Mouse (Mus musculus) embryonic facial prominence, embryonic 11.5 days (tissue): ENCODE measurements at regions not wholly inside any gene's neighbourhood (a gene's known extent, or its start where the extent isn't known, plus 50 kb on each side); places are given as distances from the start of the nearest gene placed in this dataset.

Experiments used
- ATAC-seq: fragments of 200-750 bp; cut with Nextera tagmentation; replicated peaks from 2 replicates; pipeline ENCODE4 v1.8.0; 2017; ENCODE audit warnings: low read depth; ENCODE audit not compliant: insufficient number of reproducible peaks, low FRiP score, low TSS enrichment
- DNase-seq: peaks from one replicate; pipeline ENCODE4 v3.0.0-alpha.2; 2015; ENCODE audit warnings: low spot score
- H3K27ac ChIP-seq: fragments of 300-500 bp; sonication (generic); replicated peaks from 2 replicates; pipeline ENCODE4 v1.5.1; 2014; ENCODE audit warnings: mild to moderate bottlenecking, low read depth, low read length, control low read depth
- H3K27me3 ChIP-seq: fragments of 300-500 bp; sonication (generic); 2 replicates; pipeline ENCODE4 v1.6.1; 2014; ENCODE audit warnings: mild to moderate bottlenecking, low read length, moderate library complexity, mixed read lengths; ENCODE audit not compliant: control insufficient read depth, insufficient read depth
- H3K36me3 ChIP-seq: fragments of 300-500 bp; sonication (generic); replicated peaks from 2 replicates; pipeline ENCODE4 v1.6.1; 2014; ENCODE audit warnings: low read depth, mild to moderate bottlenecking, low read length, moderate library complexity, mixed read lengths; ENCODE audit not compliant: control insufficient read depth, insufficient read depth
- H3K4me1 ChIP-seq: fragments of 300-500 bp; sonication (generic); 2 replicates; pipeline ENCODE4 v1.6.1; 2014; ENCODE audit warnings: low read length, mixed read lengths; ENCODE audit not compliant: control insufficient read depth, insufficient read depth
- H3K4me2 ChIP-seq: fragments of 300-500 bp; sonication (generic); 2 replicates; pipeline ENCODE4 v1.6.1; 2014; ENCODE audit warnings: low read depth, mild to moderate bottlenecking, control low read depth, low read length, moderate library complexity
- H3K4me3 ChIP-seq: fragments of 300-500 bp; sonication (generic); 2 replicates; pipeline ENCODE4 v1.5.1; 2014; ENCODE audit warnings: low read depth, low read length, control low read depth
- H3K9ac ChIP-seq: fragments of 300-500 bp; sonication (generic); replicated peaks from 2 replicates; pipeline ENCODE4 v1.6.1; 2014; ENCODE audit warnings: mild to moderate bottlenecking, control low read depth, low read length
- H3K9me3 ChIP-seq: fragments of 300-500 bp; sonication (generic); replicated peaks from 2 replicates; pipeline ENCODE4 v1.6.1; 2016; ENCODE audit warnings: mild to moderate bottlenecking, low read length, inconsistent platforms, mixed read lengths; ENCODE audit not compliant: control insufficient read depth
- WGBS: fragments of 180-500 bp; shearing (Covaris S2); extraction: QIAGEN DNeasy Blood & Tissue Kit; methylation state at CpG from one replicate; pipeline ENCODE4 v1.1.7; 2014; 5-methylcytosine and 5-hydroxymethylcytosine counted together

DNA sequence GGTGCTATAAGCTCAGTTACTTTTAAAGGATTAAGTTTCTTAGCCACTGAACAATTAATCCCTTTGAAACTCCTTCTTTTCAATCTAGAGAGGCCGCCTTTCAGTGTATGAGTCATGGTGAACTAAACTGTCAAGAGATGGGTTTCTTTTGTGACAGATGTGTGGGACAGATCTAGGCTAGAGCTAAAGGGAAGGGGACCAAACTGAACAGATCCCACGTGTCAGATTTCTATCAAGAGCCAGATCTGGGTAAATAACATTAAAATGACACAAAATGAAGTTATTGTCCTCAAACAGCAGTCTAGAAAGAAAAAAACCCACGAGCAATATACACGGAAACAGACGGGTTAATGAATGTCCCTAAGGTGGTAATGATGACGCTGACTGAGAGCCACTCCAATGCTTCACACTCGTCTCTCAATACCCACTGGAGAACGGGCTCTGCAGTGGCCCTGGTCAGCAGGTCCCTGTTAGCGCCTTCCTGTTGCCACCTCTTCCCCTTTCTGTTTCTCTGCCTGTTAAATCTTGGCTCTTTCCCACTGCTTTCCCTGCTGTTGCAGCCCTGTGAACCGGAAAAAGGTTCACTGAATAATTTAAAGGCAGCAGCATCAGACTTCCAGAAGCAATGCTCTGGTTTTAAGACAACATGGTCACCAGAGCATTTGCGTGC lies 52.7 kb upstream of the Rab3gap2 start:
- Histone ChIP-seq H3K36me3 (no peaks in the 10 kb centered on the region), H3K4me2 (no peak overlapping the region), H3K9me3 (no peaks in the 10 kb centered on the region), H3K27ac (no peak overlapping the region), H3K4me1 (no peaks in the 10 kb centered on the region), H3K9ac (no peak overlapping the region), H3K4me3 (no peak overlapping the region), H3K27me3 (no peaks in the 10 kb centered on the region)
- DNase-seq, result no peak
- no peak for ATAC-seq
- WGBS, result 66% methylated on average over 11 of the region's 11 CpGs

DNA sequence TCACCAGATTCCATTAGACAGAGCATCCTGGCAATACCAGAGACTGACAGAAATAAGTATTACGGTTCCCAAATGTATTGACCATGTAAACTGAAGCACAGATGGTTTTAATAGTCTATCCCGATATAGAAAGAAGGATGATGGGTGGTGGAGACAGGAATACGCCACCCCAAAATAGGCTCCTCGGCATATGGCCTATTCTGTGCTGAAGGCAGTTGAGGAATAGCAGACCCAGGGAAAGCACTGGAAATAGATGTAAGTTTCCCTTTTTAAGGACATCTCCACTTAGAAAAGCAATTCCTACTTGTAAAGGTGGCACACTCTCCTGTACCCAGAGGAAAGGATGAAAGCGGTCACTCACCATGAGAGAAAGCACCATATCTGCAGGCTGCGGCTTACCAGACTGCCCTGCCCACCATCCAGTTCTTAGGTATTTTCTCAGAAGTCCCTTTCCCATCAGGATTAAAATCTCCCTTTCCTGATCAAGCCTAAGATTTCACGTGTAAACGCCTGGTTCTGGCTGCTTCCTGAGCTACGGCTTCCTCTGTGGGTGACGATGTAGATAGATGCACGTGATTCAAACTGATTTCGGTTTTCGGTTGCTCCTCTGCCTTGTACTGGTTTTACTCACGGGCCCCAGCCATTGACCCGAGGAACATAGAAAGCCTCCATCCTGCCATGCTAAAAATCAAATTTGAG lies 53.3 kb upstream of the Rab3gap2 start:
- Histone ChIP-seq H3K36me3 (no peaks in the 10 kb centered on the region), H3K27me3 (no peaks in the 10 kb centered on the region), H3K4me2 (no peak overlapping the region), H3K9ac (no peak overlapping the region), H3K9me3 (no peaks in the 10 kb centered on the region), H3K27ac (no peak overlapping the region), H3K4me3 (no peak overlapping the region), H3K4me1 (no peaks in the 10 kb centered on the region)
- DNase-seq, result no peak
- no peak for ATAC-seq
- WGBS, result 82% methylated on average over 15 of the region's 15 CpGs

DNA sequence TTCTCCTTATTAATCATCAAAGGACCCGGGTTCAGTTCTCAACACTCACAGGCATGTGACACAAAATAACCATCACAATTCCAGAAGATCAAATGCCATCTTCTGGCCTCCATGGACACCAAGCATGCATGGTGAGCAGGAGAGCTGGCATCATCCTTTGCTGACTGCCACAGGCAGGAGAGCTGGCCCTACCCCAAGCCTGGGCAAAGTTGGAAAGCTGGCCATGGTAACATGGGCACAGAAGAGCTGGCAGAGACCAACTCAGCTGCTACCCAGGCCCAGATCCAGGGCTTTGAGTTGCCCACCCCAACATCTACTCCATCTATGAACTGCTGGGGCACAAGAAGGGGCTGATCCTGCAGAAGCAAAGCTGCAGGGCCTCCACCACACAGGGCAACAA lies 59.1 kb upstream of the Rab3gap2 start:
- no peak overlapping the region for H3K4me3 ChIP-seq
- DNase-seq, result no peak
- ATAC-seq, result no peak
- no peaks in the 10 kb centered on the region for H3K36me3 ChIP-seq
- no peaks in the 10 kb centered on the region for H3K4me1 ChIP-seq
- no peak overlapping the region for H3K9ac ChIP-seq
- H3K27ac ChIP-seq, result no peak overlapping the region
- no peaks in the 10 kb centered on the region for H3K9me3 ChIP-seq
- no peaks in the 10 kb centered on the region for H3K27me3 ChIP-seq
- H3K4me2 ChIP-seq, result no peak overlapping the region
- 86% methylated on average over 1 of the region's 1 CpGs for WGBS

DNA sequence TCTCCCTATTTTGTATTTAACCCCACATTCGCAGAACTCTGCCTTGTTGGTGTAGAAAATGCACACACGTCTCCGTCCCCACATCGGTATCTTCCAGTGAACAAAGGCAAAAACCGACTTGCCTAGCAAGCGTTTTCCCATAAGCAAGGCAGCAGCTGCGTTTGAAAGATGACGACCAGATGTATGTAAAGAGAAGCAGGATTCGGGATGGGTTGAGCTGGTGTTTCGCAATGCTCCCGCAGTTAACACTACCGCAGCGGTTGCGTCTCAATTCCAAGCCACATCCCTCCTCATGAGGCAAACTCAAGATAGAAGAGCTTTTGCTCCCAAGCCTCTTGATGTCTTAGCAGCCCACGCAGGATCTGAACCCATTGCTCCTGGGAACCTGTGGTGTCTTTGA lies 59.9 kb upstream of the Rab3gap2 start:
- Histone ChIP-seq H3K9me3 (no peaks in the 10 kb centered on the region), H3K9ac (no peak overlapping the region), H3K4me1 (no peaks in the 10 kb centered on the region), H3K4me3 (no peak overlapping the region), H3K4me2 (no peak overlapping the region), H3K27me3 (no peaks in the 10 kb centered on the region), H3K27ac (no peak overlapping the region), H3K36me3 (no peaks in the 10 kb centered on the region)
- WGBS, result 92% methylated on average over 15 of the region's 15 CpGs
- DNase-seq (no peak), ATAC-seq (no peak)

DNA sequence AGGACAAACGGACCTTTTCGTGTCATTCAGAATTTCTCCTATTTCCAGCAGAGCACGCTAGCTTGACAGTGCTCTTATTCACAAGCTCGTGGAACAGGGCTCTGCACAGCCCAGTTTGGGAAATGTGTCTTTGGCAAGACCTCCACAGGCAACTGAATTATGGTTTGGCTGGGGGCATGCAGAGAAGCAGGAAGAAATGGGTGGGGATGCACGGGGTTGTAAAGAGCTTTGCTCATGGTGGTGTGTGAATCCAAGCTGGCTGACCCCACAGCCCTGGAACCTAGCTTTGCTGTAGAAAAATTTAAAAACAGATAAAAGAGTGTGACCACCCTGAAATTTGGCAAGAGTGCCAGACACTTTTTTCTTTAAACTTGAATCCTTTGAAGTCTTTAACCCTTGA lies 63.6 kb upstream of the Rab3gap2 start:
- ATAC-seq, result no peak
- H3K27ac ChIP-seq, result no peak overlapping the region
- 80% methylated on average over 5 of the region's 5 CpGs for WGBS

DNA sequence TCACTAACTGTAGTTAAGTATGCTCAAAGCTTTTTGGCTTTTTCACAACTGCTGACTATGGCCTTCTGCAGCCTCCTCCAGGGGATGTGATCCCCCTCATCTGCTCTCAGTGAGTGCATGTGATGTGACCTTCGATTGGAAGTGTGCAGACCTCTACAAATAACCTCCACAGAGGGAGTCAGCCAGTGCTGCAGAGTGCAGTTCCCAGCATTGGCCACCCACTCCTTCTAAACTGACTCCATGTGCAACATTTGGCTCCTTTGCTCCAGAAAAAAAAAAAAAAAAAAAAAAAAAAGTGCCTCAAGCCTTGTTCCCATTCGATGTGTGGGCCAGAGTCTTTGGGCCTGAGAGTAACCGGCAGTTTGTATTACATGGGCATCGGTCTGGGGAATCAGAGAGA lies 75.7 kb upstream of the Rab3gap2 start:
- Histone ChIP-seq H3K9me3 (no peaks in the 10 kb centered on the region), H3K27me3 (no peaks in the 10 kb centered on the region), H3K4me3 (no peak overlapping the region), H3K27ac (no peak overlapping the region), H3K4me1 (no peaks in the 10 kb centered on the region), H3K4me2 (no peak overlapping the region), H3K9ac (no peak overlapping the region), H3K36me3 (no peaks in the 10 kb centered on the region)
- ATAC-seq, result no peak
- no peak for DNase-seq
- 70% methylated on average over 4 of the region's 4 CpGs for WGBS

More for the DNA sequence above, 63.6 kb upstream of the Rab3gap2 start:
- Histone ChIP-seq H3K4me3 (no peak overlapping the region), H3K36me3 (no peaks in the 10 kb centered on the region), H3K4me2 (no peak overlapping the region; the same call in 1 of the 2 replicates), H3K9ac (no peak overlapping the region), H3K27me3 (no peaks in the 10 kb centered on the region), H3K4me1 (no peaks in the 10 kb centered on the region), H3K9me3 (no peaks in the 10 kb centered on the region)
- DNase-seq, result no peak

DNA sequence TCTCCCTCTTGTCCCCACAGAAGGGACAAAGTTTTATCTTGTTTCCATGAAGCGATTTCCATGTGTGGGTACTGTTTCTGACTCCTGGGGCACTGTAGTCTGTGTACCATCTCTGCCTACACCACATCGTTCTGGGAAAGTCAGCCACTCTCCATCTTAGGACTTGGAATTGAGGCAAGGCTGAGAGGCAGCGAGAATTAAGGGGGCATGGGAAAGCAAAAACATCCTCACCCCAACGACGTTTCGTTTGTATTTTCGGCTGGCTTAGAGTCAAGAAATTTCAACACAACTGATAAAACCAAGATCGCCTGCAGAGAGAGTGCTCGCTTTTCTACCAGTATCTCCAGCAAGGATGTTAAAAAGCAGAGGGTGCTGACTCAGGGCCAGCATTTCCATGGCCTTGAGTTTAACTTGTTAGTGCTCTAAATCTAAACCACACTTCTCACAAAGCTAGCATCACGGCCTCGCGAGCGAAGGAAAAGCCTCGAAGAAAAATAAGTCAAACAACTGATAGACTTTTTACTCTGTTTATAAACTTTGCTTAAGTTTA lies 78.1 kb upstream of the Rab3gap2 start:
- WGBS, result 74% methylated on average over 14 of the region's 14 CpGs
- DNase-seq (no peak), ATAC-seq (no peak)
- no peak overlapping the region for H3K27ac ChIP-seq
- H3K4me3 ChIP-seq, result no peak overlapping the region
- H3K36me3 ChIP-seq, result no peaks in the 10 kb centered on the region
- H3K4me2 ChIP-seq, result no peak overlapping the region
- no peaks in the 10 kb centered on the region for H3K4me1 ChIP-seq
- no peak overlapping the region for H3K9ac ChIP-seq
- no peaks in the 10 kb centered on the region for H3K27me3 ChIP-seq
- H3K9me3 ChIP-seq, result no peaks in the 10 kb centered on the region

DNA sequence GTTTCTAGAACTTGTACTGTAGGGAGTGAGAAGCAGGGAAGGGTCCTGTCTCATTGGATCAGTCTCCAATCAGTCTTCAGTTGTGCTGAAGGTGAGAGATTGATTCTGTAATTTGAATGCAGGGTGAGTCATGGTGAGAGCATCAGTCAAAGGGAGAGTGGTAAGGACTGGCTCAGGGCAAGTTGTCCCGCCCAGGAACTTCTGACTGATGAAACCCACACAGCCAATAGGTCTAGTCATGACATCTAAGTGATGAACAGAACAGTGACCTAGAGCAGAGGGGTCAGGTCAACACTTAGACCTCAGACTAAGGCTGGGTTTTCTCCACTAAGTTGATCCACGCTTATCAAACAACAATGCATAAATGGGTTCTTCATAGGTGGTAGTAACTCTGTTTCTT lies 82.4 kb upstream of the Rab3gap2 start:
- no peaks in the 10 kb centered on the region for H3K36me3 ChIP-seq
- no peaks in the 10 kb centered on the region for H3K9me3 ChIP-seq

More for the DNA sequence above, 82.4 kb upstream of the Rab3gap2 start:
- Histone ChIP-seq H3K27ac (no peak overlapping the region), H3K4me3 (no peak overlapping the region), H3K27me3 (no peaks in the 10 kb centered on the region), H3K4me1 (no peaks in the 10 kb centered on the region), H3K9ac (no peak overlapping the region), H3K4me2 (no peak overlapping the region)
- ATAC-seq, result no peak
- WGBS, result 84% methylated on average over 2 of the region's 2 CpGs
- DNase-seq, result no peak
